Mouse (Mus musculus) CH12.LX (cell line): ENCODE measurements around the gene Pced1b. TPM values are rescaled to one million over a fixed set of nuclear protein-coding genes. Genes with fewer than 3 reads are reported as not detected.

ENCODE experiments used
- DNase-seq: peaks from one replicate; pipeline ENCODE4 v3.0.0-alpha.2; 2013; ENCODE audit errors: extremely low read depth
- H3K27ac ChIP-seq: 2 replicates; pipeline ENCODE4 v1.5.1; 2012; ENCODE audit warnings: low read depth, mild to moderate bottlenecking, control low read depth, moderate library complexity; ENCODE audit not compliant: insufficient read depth
- H3K27me3 ChIP-seq: replicated peaks from 2 replicates; pipeline ENCODE3; 2012; ENCODE audit warnings: inconsistent platforms
- H3K36me3 ChIP-seq, 2 experiments: replicated peaks in 1 of 2; 2 replicates each; pipeline versions ENCODE3 to v1.6.1; 2012; ENCODE audit warnings: inconsistent platforms in 1 of 2, low read length in 1 of 2, mild to moderate bottlenecking in 1 of 2, mixed read lengths in 1 of 2, moderate library complexity in 1 of 2; ENCODE audit not compliant: control insufficient read depth in 1 of 2, insufficient read depth in 1 of 2
- H3K4me1 ChIP-seq, 2 experiments: 2 replicates each; pipeline ENCODE4 v1.6.1; 2012; ENCODE audit warnings: inconsistent platforms in 1 of 2, moderate library complexity in 1 of 2; ENCODE audit not compliant: insufficient read depth in 2 of 2, control insufficient read depth in 1 of 2
- H3K4me2 ChIP-seq: 2 replicates; pipeline ENCODE4 v1.6.1; 2012; ENCODE audit warnings: low read depth, mild to moderate bottlenecking, control low read depth; ENCODE audit not compliant: poor library complexity, insufficient read depth, severe bottlenecking
- H3K4me3 ChIP-seq, 3 experiments: fragments of 150-350 bp in 1 of 3; sonication (generic) in 1 of 3; replicated peaks in 1 of 3; 2 replicates each; pipeline versions ENCODE3 to v1.5.1; 2011 to 2012; ENCODE audit warnings: low read depth in 2 of 3, low read length in 2 of 3, mild to moderate bottlenecking in 2 of 3, moderate library complexity in 2 of 3, control low read depth in 1 of 3, improper control_type of control experiment in 1 of 3, inconsistent platforms in 1 of 3, mixed read lengths in 1 of 3; ENCODE audit not compliant: poor library complexity in 1 of 3
- H3K79me2 ChIP-seq: replicated peaks from 2 replicates; pipeline ENCODE4 v1.6.1; 2012; ENCODE audit warnings: mild to moderate bottlenecking, moderate library complexity; ENCODE audit not compliant: control insufficient read depth, poor library complexity, insufficient read depth, severe bottlenecking; ENCODE audit errors: extremely low read depth
- H3K9ac ChIP-seq: 2 replicates; pipeline ENCODE4 v1.6.1; 2012; ENCODE audit warnings: low read depth, mild to moderate bottlenecking, control low read depth, moderate library complexity; ENCODE audit not compliant: insufficient read depth
- H3K9me3 ChIP-seq: replicated peaks from 2 replicates; pipeline ENCODE3; 2012; ENCODE audit warnings: low read length, inconsistent platforms, mixed read lengths
- CHD2 ChIP-seq: IDR thresholded peaks from 2 replicates; pipeline ENCODE4 v1.6.1; 2011; ENCODE audit warnings: low read length, improper control_type of control experiment
- CTCF ChIP-seq, 2 experiments: IDR thresholded peaks in 1 of 2; conservative IDR thresholded peaks in 1 of 2; 2 replicates each; pipeline ENCODE4 v1.5.1; 2011 to 2012; ENCODE audit warnings: low read depth in 2 of 2, low read length in 2 of 2, improper control_type of control experiment in 1 of 2, inconsistent platforms in 1 of 2, mild to moderate bottlenecking in 1 of 2, moderate library complexity in 1 of 2
- GABPA ChIP-seq: IDR thresholded peaks from 2 replicates; pipeline ENCODE4 v1.6.1; 2012; ENCODE audit warnings: low read depth, low read length, improper control_type of control experiment, inconsistent platforms; ENCODE audit not compliant: insufficient replicate concordance
- JUN ChIP-seq: IDR thresholded peaks from 2 replicates; pipeline ENCODE4 v1.6.1; 2011; ENCODE audit warnings: low read depth, mild to moderate bottlenecking, low read length, improper control_type of control experiment, moderate library complexity; ENCODE audit not compliant: insufficient read depth
- KAT2A ChIP-seq: IDR thresholded peaks from 2 replicates; pipeline ENCODE4 v1.6.1; 2012; ENCODE audit warnings: low read length, improper control_type of control experiment, inconsistent platforms; ENCODE audit not compliant: insufficient replicate concordance
- MAX ChIP-seq: IDR thresholded peaks from 2 replicates; pipeline ENCODE4 v1.6.1; 2011; ENCODE audit warnings: low read length, improper control_type of control experiment
- MAZ ChIP-seq: IDR thresholded peaks from 2 replicates; pipeline ENCODE4 v1.6.1; 2012; ENCODE audit warnings: low read depth, mild to moderate bottlenecking, inconsistent platforms, low read length, improper control_type of control experiment, moderate library complexity
- MEF2A ChIP-seq: IDR thresholded peaks from 2 replicates; pipeline ENCODE4 v1.6.1; 2014; ENCODE audit warnings: low read depth, mild to moderate bottlenecking, inconsistent platforms, low read length, improper control_type of control experiment, borderline replicate concordance
- MXI1 ChIP-seq: IDR thresholded peaks from 2 replicates; pipeline ENCODE4 v1.6.1; 2011; ENCODE audit warnings: mild to moderate bottlenecking, low read depth, low read length, improper control_type of control experiment
- MYC ChIP-seq: IDR thresholded peaks from 2 replicates; pipeline ENCODE4 v1.6.1; 2011; ENCODE audit warnings: low read depth, mild to moderate bottlenecking, improper control_type of control experiment, low read length
- NRF1 ChIP-seq: IDR thresholded peaks from 2 replicates; pipeline ENCODE4 v1.6.1; 2014; ENCODE audit warnings: low read depth, mild to moderate bottlenecking, inconsistent platforms, low read length, improper control_type of control experiment, moderate library complexity
- POLR2A ChIP-seq: IDR thresholded peaks from 2 replicates; pipeline ENCODE4 v1.6.1; 2011; ENCODE audit warnings: low read depth, mild to moderate bottlenecking, improper control_type of control experiment, low read length
- RAD21 ChIP-seq: IDR thresholded peaks from 2 replicates; pipeline ENCODE4 v1.6.1; 2011; ENCODE audit warnings: low read depth, mild to moderate bottlenecking, low read length, improper control_type of control experiment, moderate library complexity
- SIN3A ChIP-seq: IDR thresholded peaks from 2 replicates; pipeline ENCODE4 v1.6.1; 2012; ENCODE audit warnings: low read length, improper control_type of control experiment, inconsistent platforms
- ZKSCAN1 ChIP-seq: IDR thresholded peaks from 2 replicates; pipeline ENCODE4 v1.6.1; 2012; ENCODE audit warnings: low read depth, inconsistent platforms, low read length, improper control_type of control experiment, borderline replicate concordance
- ZNF384 ChIP-seq: IDR thresholded peaks from 2 replicates; pipeline ENCODE4 v1.6.1; 2012; ENCODE audit warnings: low read depth, low read length, improper control_type of control experiment, inconsistent platforms
- dilution Hi-C: fragments of 300-500 bp; cut with MboI; formaldehyde crosslinking; loops from 2 replicates; pipeline ENCODE4 v1.14.3; 2020; ENCODE audit warnings: low sequenced_read_pairs; ENCODE audit not compliant: extremely low pct_unique_long_range_greater_than_20kb, extremely low pct_ligation_motif_present
- in situ Hi-C: fragments of 300-500 bp; cut with MboI; formaldehyde crosslinking; loops from 3 replicates; pipeline ENCODE4 v1.14.3; 2019; ENCODE audit warnings: low sequenced_read_pairs, low pct_ligation_motif_present, low pct_unique_long_range_greater_than_20kb, mixed read lengths
- polyA plus RNA-seq: library from polyadenylated mRNA; unstranded; fragments of >175 nt; gene quantifications from 2 replicates; pipeline ENCODE4 v1.2.1, GENCODE M21; 2012; ENCODE audit warnings: low read depth; ENCODE audit not compliant: insufficient read length
- total RNA-seq, 2 experiments: library from RNA; depleted of rRNA; stranded (reverse); fragments of 300-350 nt in 1 of 2; fragments of >200 nt in 1 of 2; gene quantifications; 2 replicates each; pipeline ENCODE4 v1.2.3; 2012 to 2014

The Pced1b gene
- total and polyA plus RNA-seq, 3 experiments: 12.3 to 44.2 (median 21.1) TPM

- H3K27ac ChIP-seq: no peak overlapping the region
- DNase-seq: no peak
- in situ Hi-C loops: no loop called here
- no peaks in the 10 kb centered on the region for H3K79me2 ChIP-seq
- peaks cover 0 to 8% of the 10 kb centered on the region in 2 experiments; a peak in 1 of 4 replicates for H3K4me1 ChIP-seq
- dilution Hi-C loops: no loop called here
- no peak for TF ChIP-seq JUN
- TF ChIP-seq GABPA: no peak
- no peak for TF ChIP-seq ZKSCAN1
- TF ChIP-seq SIN3A: no peak
- TF ChIP-seq CTCF (conservative IDR thresholded peaks at IDR 0.05 in 1 of 2, IDR thresholded peaks at IDR 0.05 in 1 of 2; ENCODE audit: low read depth in 2 of 2, low read length in 2 of 2): no peak
- no peak for TF ChIP-seq CHD2
- TF ChIP-seq ZNF384: no peak
- no peak for TF ChIP-seq MAX
- TF ChIP-seq MXI1: no peak
- no peak for TF ChIP-seq NRF1
- H3K27me3 ChIP-seq: no peaks in the 10 kb centered on the region
- no peak overlapping the region for H3K9ac ChIP-seq
- H3K9me3 ChIP-seq: peaks cover 6% of the 10 kb centered on the region
- no peak overlapping the region for H3K4me2 ChIP-seq
- H3K36me3 ChIP-seq: no peaks in the 10 kb centered on the region
- no peak overlapping the region for H3K4me3 ChIP-seq
Observed at GRCm38 (mm10) chr15:97396586-97397299, 149.8 kb downstream of the Pced1b start.

- TF ChIP-seq RAD21: no peak
- TF ChIP-seq CHD2: no peak
- no peak for TF ChIP-seq MEF2A
- no peak for TF ChIP-seq MYC
- no peak for TF ChIP-seq MAZ
- no peak for TF ChIP-seq KAT2A
- no peak for TF ChIP-seq POLR2A
- Histone ChIP-seq H3K4me3 (no peak overlapping the region), H3K27ac (no peak overlapping the region), H3K4me2 (no peak overlapping the region), H3K36me3 (no peaks in the 10 kb centered on the region), H3K27me3 (no peaks in the 10 kb centered on the region), H3K4me1 (peaks cover 0 to 7% of the 10 kb centered on the region in 2 experiments; a peak in 1 of 4 replicates), H3K9ac (no peak overlapping the region), H3K9me3 (peaks cover 6% of the 10 kb centered on the region), H3K79me2 (no peaks in the 10 kb centered on the region)
- DNase-seq: no peak
- dilution Hi-C loops: no loop called here
- in situ Hi-C loops: no loop called here
Observed at GRCm38 (mm10) chr15:97397793-97398192, 150.9 kb downstream of the Pced1b start.
